Mouse (Mus musculus) spleen, adult 2 months (tissue): Measurements from ENCODE around the gene St6gal1. TPM values are rescaled to one million over a fixed set of nuclear protein-coding genes. Genes with fewer than 3 reads are reported as not detected.

Experiments used
- DNase-seq, 2 experiments: peaks; one replicate each; pipeline versions ENCODE4 v3.0.0 to v3.0.0-alpha.2; 2012 to 2021; ENCODE audit warnings: low spot score in 2 of 2, low read depth in 1 of 2
- H3K27ac ChIP-seq: fragments of 200-500 bp; 2 replicates; pipeline ENCODE4 v1.5.1; 2012; ENCODE audit warnings: low read length, inconsistent platforms; ENCODE audit not compliant: insufficient read depth
- H3K27me3 ChIP-seq: fragments of 200-500 bp; 2 replicates; pipeline ENCODE4 v1.6.1; 2012; ENCODE audit warnings: mild to moderate bottlenecking, moderate library complexity, low read length, inconsistent platforms; ENCODE audit not compliant: control insufficient read depth, insufficient read depth
- H3K36me3 ChIP-seq: fragments of 200-500 bp; 2 replicates; pipeline ENCODE4 v1.6.1; 2012; ENCODE audit warnings: mild to moderate bottlenecking, low read length, inconsistent platforms; ENCODE audit not compliant: control insufficient read depth, insufficient read depth
- H3K4me1 ChIP-seq: fragments of 200-500 bp; 2 replicates; pipeline ENCODE4 v1.6.1; 2011; ENCODE audit warnings: inconsistent platforms; ENCODE audit not compliant: control insufficient read depth, insufficient read depth, insufficient read length
- H3K4me3 ChIP-seq: fragments of 200-500 bp; 2 replicates; pipeline ENCODE4 v1.5.1; 2011; ENCODE audit warnings: mild to moderate bottlenecking, inconsistent platforms; ENCODE audit not compliant: insufficient read depth, insufficient read length; ENCODE audit errors: extremely low read depth
- CTCF ChIP-seq: fragments of 200-500 bp; IDR thresholded peaks from 2 replicates; pipeline ENCODE4 v1.5.1; 2011; ENCODE audit warnings: mild to moderate bottlenecking, inconsistent platforms; ENCODE audit not compliant: insufficient read depth, insufficient read length, insufficient replicate concordance; ENCODE audit errors: extremely low read depth
- POLR2A ChIP-seq: fragments of 200-500 bp; IDR thresholded peaks from 2 replicates; pipeline ENCODE4 v1.6.1; 2011; ENCODE audit warnings: low read depth, low read length, inconsistent platforms
- WGBS: fragments of 180-500 bp; shearing (Covaris S2); methylation state at CpG from one replicate; pipeline ENCODE4 v1.1.7; 2018; 5-methylcytosine and 5-hydroxymethylcytosine counted together
- polyA plus RNA-seq: library from polyadenylated mRNA; depleted of rRNA; stranded (reverse); fragments of >200 nt; gene quantifications from 2 replicates; pipeline ENCODE4 v1.2.3, GENCODE M21; 2012

St6gal1 gene
- polyA plus RNA-seq, 1 experiment, result 30.5 TPM

GRCm38 (mm10) chr16:23270913-23271253 lies 46.3 kb downstream of the St6gal1 start:
- H3K27me3 ChIP-seq, result no peaks in the 10 kb centered on the region
- DNase-seq, result no peak
- H3K27ac ChIP-seq, result no peak overlapping the region
- H3K36me3 ChIP-seq, result peaks cover 7% of the 10 kb centered on the region
- TF ChIP-seq CTCF (no peak), POLR2A (no peak)
- H3K4me1 ChIP-seq, result peaks cover 69% of the 10 kb centered on the region
- H3K4me3 ChIP-seq, result no peak overlapping the region
- WGBS, result 51% methylated on average over 3 of the region's 3 CpGs

GRCm38 (mm10) chr16:23271746-23272520 lies 47.4 kb downstream of the St6gal1 start:
- Histone ChIP-seq H3K4me1 (peaks cover 61% of the 10 kb centered on the region), H3K4me3 (no peak overlapping the region), H3K27me3 (no peaks in the 10 kb centered on the region), H3K36me3 (peaks cover 3% of the 10 kb centered on the region), H3K27ac (peak overlapping the region; percentile 52)
- TF ChIP-seq POLR2A (no peak), CTCF (no peak)
- 39% methylated on average over 14 of the region's 14 CpGs for WGBS
- DNase-seq, result no peak

- no peak overlapping the region for H3K4me3 ChIP-seq
- H3K4me1 ChIP-seq, result peaks cover 61% of the 10 kb centered on the region
- 71% methylated on average over 9 of the region's 9 CpGs for WGBS
- H3K27me3 ChIP-seq, result no peaks in the 10 kb centered on the region
- no peak for DNase-seq
- TF ChIP-seq CTCF, result no peak
- no peak for TF ChIP-seq POLR2A
- no peaks in the 10 kb centered on the region; the same call in 1 of the 2 replicates for H3K36me3 ChIP-seq
- peak overlapping the region; percentile 52 for H3K27ac ChIP-seq
These were observed 48.1 kb downstream of the St6gal1 start for GRCm38 (mm10) chr16:23272521-23273230.

GRCm38 (mm10) chr16:23274005-23274404 lies 49.5 kb downstream of the St6gal1 start:
- Histone ChIP-seq H3K4me1 (peaks cover 54% of the 10 kb centered on the region), H3K36me3 (no peaks in the 10 kb centered on the region; the same call in 1 of the 2 replicates), H3K27me3 (no peaks in the 10 kb centered on the region), H3K4me3 (no peak overlapping the region), H3K27ac (peak overlapping the region; percentile 68)
- DNase-seq, result no peak
- WGBS, result 53% methylated on average over 6 of the region's 6 CpGs
- TF ChIP-seq CTCF, result no peak
- TF ChIP-seq POLR2A, result no peak

- Histone ChIP-seq H3K36me3 (no peaks in the 10 kb centered on the region; the same call in 1 of the 2 replicates), H3K27ac (peak overlapping the region; percentile 68), H3K4me1 (peaks cover 46% of the 10 kb centered on the region), H3K27me3 (no peaks in the 10 kb centered on the region), H3K4me3 (no peak overlapping the region)
- DNase-seq, result peak in 1 of 2 experiments; percentile 60
- WGBS, result 73% methylated on average over 7 of the region's 7 CpGs
- TF ChIP-seq POLR2A (no peak), CTCF (no peak)
These were observed 50.2 kb downstream of the St6gal1 start for GRCm38 (mm10) chr16:23274606-23275310.

GRCm38 (mm10) chr16:23275661-23276060 lies 51.1 kb downstream of the St6gal1 start:
- Histone ChIP-seq H3K36me3 (no peaks in the 10 kb centered on the region; the same call in 1 of the 2 replicates), H3K27ac (no peak overlapping the region), H3K27me3 (no peaks in the 10 kb centered on the region), H3K4me3 (no peak overlapping the region), H3K4me1 (peaks cover 43% of the 10 kb centered on the region)
- WGBS, result 86% methylated on average over 2 of the region's 2 CpGs
- TF ChIP-seq POLR2A (no peak), CTCF (no peak)
- no peak for DNase-seq
